Mouse (Mus musculus): ENCODE results near the gene Stard10. TPM values are rescaled to one million over a fixed set of nuclear protein-coding genes. Genes with fewer than 3 reads are reported as not detected.

The Stard10 gene
- 13.5 and 15.6 TPM in 2 replicates for polyA plus RNA-seq (2014; fragmentation: Nextera tagmentation; extraction: Ambion mirVana)

GRCm38 (mm10) chr7:101317014-101317413 is at the start of gene Stard10:
Stard10 (plus strand) TSS chr7:101317086.
- WGBS = 90% methylated on average over 3 of the region's 3 CpGs

GRCm38 (mm10) chr7:101267457-101268259 is 49.2 kb upstream of the Stard10 start:
- Histone ChIP-seq H3K27ac (replicated peaks; ENCODE audit: low read depth, low read length) (no peak overlapping the region), H3K4me3 (ENCODE audit: low read depth, low read length) (no peak overlapping the region), H3K27me3 (ENCODE audit: control insufficient read depth, insufficient read depth, low read length) (no peaks in the 10 kb centered on the region), H3K9me3 (replicated peaks; ENCODE audit: control insufficient read depth, low read length) (no peaks in the 10 kb centered on the region), H3K4me1 (ENCODE audit: control insufficient read depth, insufficient read depth, low read length) (no peaks in the 10 kb centered on the region), H3K9ac (replicated peaks; ENCODE audit: low read length) (no peak overlapping the region), H3K36me3 (replicated peaks; ENCODE audit: control insufficient read depth, insufficient read depth, low read depth, low read length) (no peaks in the 10 kb centered on the region), H3K4me2 (ENCODE audit: low read depth, low read length) (no peak overlapping the region)
- ATAC-seq (replicated peaks; ENCODE audit: insufficient number of reproducible peaks, low FRiP score, low TSS enrichment, low read depth) (no peak), DNase-seq (ENCODE audit: low spot score) (no peak)
- WGBS = 76% methylated on average over 3 of the region's 3 CpGs

More at GRCm38 (mm10) chr7:101317014-101317413, at the start of gene Stard10:
- H3K4me1 ChIP-seq (ENCODE audit: control insufficient read depth, insufficient read depth, low read length) = no peaks in the 10 kb centered on the region; the same call in 1 of the 2 replicates
- H3K9me3 ChIP-seq (replicated peaks; ENCODE audit: control insufficient read depth, low read length) = no peaks in the 10 kb centered on the region
- H3K27ac ChIP-seq (replicated peaks; ENCODE audit: low read depth, low read length) = no peak within 1 kb of the TSS
- H3K4me3 ChIP-seq (ENCODE audit: low read depth, low read length) = no peak within 1 kb of the TSS
- H3K27me3 ChIP-seq (ENCODE audit: control insufficient read depth, insufficient read depth, low read length) = peaks cover 6% of the 10 kb centered on the region
- no peak for ATAC-seq (replicated peaks; ENCODE audit: insufficient number of reproducible peaks, low FRiP score, low TSS enrichment, low read depth)
- no peak within 1 kb of the TSS for H3K9ac ChIP-seq (replicated peaks; ENCODE audit: low read length)
- no peaks in the 10 kb centered on the region for H3K36me3 ChIP-seq (replicated peaks; ENCODE audit: control insufficient read depth, insufficient read depth, low read depth, low read length)
- DNase-seq (ENCODE audit: low spot score) = no peak
- no peak within 1 kb of the TSS for H3K4me2 ChIP-seq (ENCODE audit: low read depth, low read length)

- DNase-seq (ENCODE audit: low spot score) (no peak), ATAC-seq (replicated peaks; ENCODE audit: insufficient number of reproducible peaks, low FRiP score, low TSS enrichment, low read depth) (no peak)
- Histone ChIP-seq H3K4me1 (ENCODE audit: control insufficient read depth, insufficient read depth, low read length) (no peaks in the 10 kb centered on the region), H3K4me2 (ENCODE audit: low read depth, low read length) (no peak overlapping the region), H3K4me3 (ENCODE audit: low read depth, low read length) (no peak overlapping the region), H3K27ac (replicated peaks; ENCODE audit: low read depth, low read length) (no peak overlapping the region), H3K27me3 (ENCODE audit: control insufficient read depth, insufficient read depth, low read length) (no peaks in the 10 kb centered on the region), H3K9ac (replicated peaks; ENCODE audit: low read length) (no peak overlapping the region), H3K9me3 (replicated peaks; ENCODE audit: control insufficient read depth, low read length) (no peaks in the 10 kb centered on the region), H3K36me3 (replicated peaks; ENCODE audit: control insufficient read depth, insufficient read depth, low read depth, low read length) (no peaks in the 10 kb centered on the region)
- 88% methylated on average over 1 of the region's 1 CpGs for WGBS
Observed at GRCm38 (mm10) chr7:101271602-101272001, 45.3 kb upstream of the Stard10 start.

GRCm38 (mm10) chr7:101272466-101273160 is 44.3 kb upstream of the Stard10 start:
- ATAC-seq (replicated peaks; ENCODE audit: insufficient number of reproducible peaks, low FRiP score, low TSS enrichment, low read depth) = no peak
- Histone ChIP-seq H3K9me3 (replicated peaks; ENCODE audit: control insufficient read depth, low read length) (no peaks in the 10 kb centered on the region), H3K4me1 (ENCODE audit: control insufficient read depth, insufficient read depth, low read length) (no peaks in the 10 kb centered on the region), H3K36me3 (replicated peaks; ENCODE audit: control insufficient read depth, insufficient read depth, low read depth, low read length) (no peaks in the 10 kb centered on the region), H3K9ac (replicated peaks; ENCODE audit: low read length) (no peak overlapping the region), H3K27ac (replicated peaks; ENCODE audit: low read depth, low read length) (no peak overlapping the region), H3K4me2 (ENCODE audit: low read depth, low read length) (no peak overlapping the region), H3K4me3 (ENCODE audit: low read depth, low read length) (no peak overlapping the region), H3K27me3 (ENCODE audit: control insufficient read depth, insufficient read depth, low read length) (no peaks in the 10 kb centered on the region)
- 88% methylated on average over 8 of the region's 8 CpGs for WGBS
- no peak for DNase-seq (ENCODE audit: low spot score)

GRCm38 (mm10) chr7:101282721-101283120 is 34.2 kb upstream of the Stard10 start:
- Histone ChIP-seq H3K27me3 (ENCODE audit: control insufficient read depth, insufficient read depth, low read length) (no peaks in the 10 kb centered on the region), H3K4me2 (ENCODE audit: low read depth, low read length) (no peak overlapping the region), H3K27ac (replicated peaks; ENCODE audit: low read depth, low read length) (no peak overlapping the region), H3K36me3 (replicated peaks; ENCODE audit: control insufficient read depth, insufficient read depth, low read depth, low read length) (no peaks in the 10 kb centered on the region), H3K9me3 (replicated peaks; ENCODE audit: control insufficient read depth, low read length) (no peaks in the 10 kb centered on the region), H3K9ac (replicated peaks; ENCODE audit: low read length) (no peak overlapping the region), H3K4me1 (ENCODE audit: control insufficient read depth, insufficient read depth, low read length) (no peaks in the 10 kb centered on the region), H3K4me3 (ENCODE audit: low read depth, low read length) (no peak overlapping the region)
- DNase-seq (ENCODE audit: low spot score) (no peak), ATAC-seq (replicated peaks; ENCODE audit: insufficient number of reproducible peaks, low FRiP score, low TSS enrichment, low read depth) (no peak)
- WGBS = 92% methylated on average over 3 of the region's 3 CpGs

- 88% methylated on average over 1 of the region's 1 CpGs for WGBS
- Histone ChIP-seq H3K36me3 (replicated peaks; ENCODE audit: control insufficient read depth, insufficient read depth, low read depth, low read length) (no peaks in the 10 kb centered on the region), H3K4me2 (ENCODE audit: low read depth, low read length) (no peak overlapping the region), H3K9ac (replicated peaks; ENCODE audit: low read length) (no peak overlapping the region), H3K9me3 (replicated peaks; ENCODE audit: control insufficient read depth, low read length) (no peaks in the 10 kb centered on the region), H3K27ac (replicated peaks; ENCODE audit: low read depth, low read length) (no peak overlapping the region), H3K27me3 (ENCODE audit: control insufficient read depth, insufficient read depth, low read length) (no peaks in the 10 kb centered on the region), H3K4me3 (ENCODE audit: low read depth, low read length) (no peak overlapping the region), H3K4me1 (ENCODE audit: control insufficient read depth, insufficient read depth, low read length) (no peaks in the 10 kb centered on the region)
- no peak for ATAC-seq (replicated peaks; ENCODE audit: insufficient number of reproducible peaks, low FRiP score, low TSS enrichment, low read depth)
- DNase-seq (ENCODE audit: low spot score) = no peak
Observed at GRCm38 (mm10) chr7:101284504-101284903, 32.4 kb upstream of the Stard10 start.

- Histone ChIP-seq H3K4me3 (ENCODE audit: low read depth, low read length) (no peak overlapping the region), H3K4me2 (ENCODE audit: low read depth, low read length) (no peak overlapping the region), H3K27ac (replicated peaks; ENCODE audit: low read depth, low read length) (no peak overlapping the region), H3K27me3 (ENCODE audit: control insufficient read depth, insufficient read depth, low read length) (no peaks in the 10 kb centered on the region), H3K36me3 (replicated peaks; ENCODE audit: control insufficient read depth, insufficient read depth, low read depth, low read length) (no peaks in the 10 kb centered on the region), H3K9ac (replicated peaks; ENCODE audit: low read length) (no peak overlapping the region), H3K9me3 (replicated peaks; ENCODE audit: control insufficient read depth, low read length) (no peaks in the 10 kb centered on the region), H3K4me1 (ENCODE audit: control insufficient read depth, insufficient read depth, low read length) (no peaks in the 10 kb centered on the region)
- no peak for ATAC-seq (replicated peaks; ENCODE audit: insufficient number of reproducible peaks, low FRiP score, low TSS enrichment, low read depth)
- WGBS = 84% methylated on average over 4 of the region's 4 CpGs
- DNase-seq (ENCODE audit: low spot score) = no peak
Observed at GRCm38 (mm10) chr7:101286891-101287290, 30.0 kb upstream of the Stard10 start.

- DNase-seq (ENCODE audit: low spot score) (no peak), ATAC-seq (replicated peaks; ENCODE audit: insufficient number of reproducible peaks, low FRiP score, low TSS enrichment, low read depth) (no peak)
- H3K4me1 ChIP-seq (ENCODE audit: control insufficient read depth, insufficient read depth, low read length) = no peaks in the 10 kb centered on the region
- no peak overlapping the region for H3K27ac ChIP-seq (replicated peaks; ENCODE audit: low read depth, low read length)
- no peaks in the 10 kb centered on the region for H3K27me3 ChIP-seq (ENCODE audit: control insufficient read depth, insufficient read depth, low read length)
- H3K36me3 ChIP-seq (replicated peaks; ENCODE audit: control insufficient read depth, insufficient read depth, low read depth, low read length) = no peaks in the 10 kb centered on the region
- no peaks in the 10 kb centered on the region for H3K9me3 ChIP-seq (replicated peaks; ENCODE audit: control insufficient read depth, low read length)
- H3K9ac ChIP-seq (replicated peaks; ENCODE audit: low read length) = no peak overlapping the region
- 88% methylated on average over 2 of the region's 2 CpGs for WGBS
- H3K4me3 ChIP-seq (ENCODE audit: low read depth, low read length) = no peak overlapping the region
- no peak overlapping the region for H3K4me2 ChIP-seq (ENCODE audit: low read depth, low read length)
Observed at GRCm38 (mm10) chr7:101287820-101288219, 29.1 kb upstream of the Stard10 start.

All from embryonic facial prominence, embryonic 11.5 days (tissue).